In the genomic region with DNA sequence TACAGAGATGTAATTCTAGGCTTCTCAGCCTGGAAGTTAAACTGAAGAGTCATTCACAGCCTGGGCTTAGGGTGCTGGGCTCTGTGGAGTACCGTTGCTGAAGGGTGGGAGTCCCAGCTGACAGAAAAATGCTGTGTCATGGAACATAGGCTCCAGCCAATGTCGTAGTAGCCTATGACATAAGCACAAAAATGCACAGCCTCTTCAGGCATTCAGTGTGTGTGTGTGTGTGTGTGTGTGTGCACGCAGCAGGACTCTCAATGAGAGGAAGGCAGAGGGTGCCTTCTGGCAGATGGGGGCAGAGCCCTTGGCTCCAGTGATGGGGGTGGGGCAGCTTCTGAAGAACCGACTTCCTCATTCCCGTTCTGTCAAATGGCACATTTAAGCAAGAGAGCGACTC, we compare ENCODE assay signal across 8 mouse cellular contexts.
DNase-seq lines count a peak whose midpoint lies in the region; ATAC-seq lines count a peak whose summit lies in the region.

No protein-coding gene starts in this region.

- peaks cover 12% of the 10 kb centered on the region for H3K4me1 ChIP-seq in heart, embryonic 10.5 days

- H3K27ac ChIP-seq in heart, embryonic 10.5 days = no peak overlapping the region

- H3K9me3 ChIP-seq in heart, embryonic 10.5 days = no peaks in the 10 kb centered on the region

- peak; percentile 79 for DNase-seq in heart, embryonic 10.5 days (ENCODE audit: low spot score)
- DNase-seq in heart, postnatal 36 days = no peak
- peak; percentile 59 for DNase-seq in MN1 (ENCODE audit: low spot score)
- peak; percentile 9 for DNase-seq in lung, postnatal 36 days
- no peak for DNase-seq in natural killer cell, adult 2 months (ENCODE audit: low spot score in 2 of 2)
- no peak for DNase-seq in layer of hippocampus, postnatal 10 days (ENCODE audit: low spot score in 2 of 2)

- no peaks in the 10 kb centered on the region for H3K36me3 ChIP-seq in heart, embryonic 10.5 days

- ATAC-seq in granulocyte monocyte progenitor cell, adult 5-6 weeks (replicated peaks; ENCODE audit: poor library complexity, severe bottlenecking) = peak; percentile 73
- ATAC-seq in megakaryocyte-erythroid progenitor cell, adult 5-6 weeks (replicated peaks; ENCODE audit: low FRiP score, low TSS enrichment, poor library complexity, severe bottlenecking) = no peak

- intact Hi-C loops in heart, postnatal 36 days (cut with DNase I) = no loop called here

- H3K27me3 ChIP-seq in heart, embryonic 10.5 days (ENCODE audit: insufficient read depth, poor library complexity, severe bottlenecking) = no peaks in the 10 kb centered on the region

- H3K4me3 ChIP-seq in heart, embryonic 10.5 days = peak overlapping the region; percentile 5; the same call in 1 of the 2 replicates

- 11% methylated on average over 6 of the region's 6 CpGs for whole genome bisulfite sequencing in heart, embryonic 10.5 days

Comparison
In these comparisons a context has a peak if more than half of its experiments do, and no peak if none do; other contexts are left out.
1. DNase-seq: peak in heart, embryonic 10.5 days (single experiment), MN1 (single experiment) and lung, postnatal 36 days (single experiment); none in heart, postnatal 36 days (0 of 2), natural killer cell, adult 2 months (0 of 2) and layer of hippocampus, postnatal 10 days (0 of 2).